Mouse (Mus musculus) CH12.LX (cell line): ENCODE measurements around the gene Usp39.

Source experiments
- CTCF ChIP-seq, 2 experiments: IDR thresholded peaks in 1 of 2; conservative IDR thresholded peaks in 1 of 2; 2 replicates each; pipeline ENCODE4 v1.5.1; 2011 to 2012; ENCODE audit warnings: low read depth in 2 of 2, low read length in 2 of 2, improper control_type of control experiment in 1 of 2, inconsistent platforms in 1 of 2, mild to moderate bottlenecking in 1 of 2, moderate library complexity in 1 of 2
- EP300 ChIP-seq: IDR thresholded peaks from 2 replicates; pipeline ENCODE4 v1.6.1; 2011; ENCODE audit warnings: low read length, improper control_type of control experiment
- MAX ChIP-seq: IDR thresholded peaks from 2 replicates; pipeline ENCODE4 v1.6.1; 2011; ENCODE audit warnings: low read length, improper control_type of control experiment
- POLR2A ChIP-seq: IDR thresholded peaks from 2 replicates; pipeline ENCODE4 v1.6.1; 2011; ENCODE audit warnings: low read depth, mild to moderate bottlenecking, improper control_type of control experiment, low read length
- SMC3 ChIP-seq: IDR thresholded peaks from 2 replicates; pipeline ENCODE4 v1.6.1; 2011; ENCODE audit warnings: low read depth, low read length, improper control_type of control experiment

DNA sequence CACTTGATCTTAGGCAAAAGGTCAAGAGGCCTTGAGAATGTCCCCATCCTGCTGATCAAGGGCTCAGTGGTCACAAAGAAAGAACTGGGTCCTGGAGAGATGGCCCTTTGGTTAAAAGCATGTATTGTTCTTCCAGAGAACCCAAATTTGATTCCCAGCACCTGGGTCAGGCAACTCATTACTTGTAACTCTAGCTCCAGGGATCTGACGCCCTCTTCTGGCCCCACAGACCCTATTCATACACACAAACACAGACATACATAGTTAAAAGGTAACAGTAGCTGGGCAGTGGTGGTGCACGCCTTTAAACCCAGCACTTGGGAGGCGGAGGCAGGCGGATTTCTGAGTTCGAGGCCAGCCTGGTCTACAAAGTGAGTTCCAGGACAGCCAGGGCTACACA is 47.4 kb upstream of the Usp39 start:
- TF ChIP-seq SMC3 = no peak
- no peak for TF ChIP-seq EP300
- no peak for TF ChIP-seq POLR2A
- TF ChIP-seq CTCF (conservative IDR thresholded peaks at IDR 0.05 in 1 of 2, IDR thresholded peaks at IDR 0.05 in 1 of 2; ENCODE audit: low read depth in 2 of 2, low read length in 2 of 2) = no peak
- TF ChIP-seq MAX = no peak
